Mouse (Mus musculus): ENCODE measurements at regions not wholly inside any gene's neighbourhood (a gene's known extent, or its start where the extent isn't known, plus 50 kb on each side); places are given as distances from the start of the nearest gene placed in this dataset.
"Not testable (repeated sequence)": the region's sequence is repeated elsewhere in the genome, so short reads cannot be mapped to it uniquely, and the experiment has no call there.

- DNase-seq = no peak
Observed at GRCm38 (mm10) chr12:114009391-114009790, 465.7 kb downstream of the Adam6a start.

- DNase-seq = not testable (repeated sequence)
Observed at GRCm38 (mm10) chr12:114012860-114013259, 469.2 kb downstream of the Adam6a start.

GRCm38 (mm10) chr12:114037011-114037410 is 493.3 kb downstream of the Adam6a start:
- not testable (repeated sequence) for DNase-seq

GRCm38 (mm10) chr12:114047991-114048390 is 504.3 kb downstream of the Adam6a start:
- DNase-seq = not testable (repeated sequence)

GRCm38 (mm10) chr12:114053341-114053740 is 509.6 kb downstream of the Adam6a start:
- no peak for DNase-seq

- DNase-seq = no peak
Observed at GRCm38 (mm10) chr12:114059615-114060014, 515.9 kb downstream of the Adam6a start.

- no peak for DNase-seq
Observed at GRCm38 (mm10) chr12:114067166-114067565, 523.5 kb downstream of the Adam6a start.

- DNase-seq = not testable (repeated sequence)
Observed at GRCm38 (mm10) chr12:114108731-114109130, 565.0 kb downstream of the Adam6a start.

- DNase-seq = no peak
Observed at GRCm38 (mm10) chr12:114134897-114135296, 591.2 kb downstream of the Adam6a start.

GRCm38 (mm10) chr12:114148779-114149178 is 605.1 kb downstream of the Adam6a start:
- no peak for DNase-seq

- DNase-seq = no peak
Observed at GRCm38 (mm10) chr12:114172305-114172704, 628.6 kb downstream of the Adam6a start.

GRCm38 (mm10) chr12:114199521-114199920 is 655.8 kb downstream of the Adam6a start:
- no peak for DNase-seq

GRCm38 (mm10) chr12:114222541-114222940 is 678.8 kb downstream of the Adam6a start:
- no peak for DNase-seq

Measured in retina, postnatal 1 day (tissue).